Mouse (Mus musculus): ENCODE results near the gene Tmem151b.

Gene Tmem151b

DNA sequence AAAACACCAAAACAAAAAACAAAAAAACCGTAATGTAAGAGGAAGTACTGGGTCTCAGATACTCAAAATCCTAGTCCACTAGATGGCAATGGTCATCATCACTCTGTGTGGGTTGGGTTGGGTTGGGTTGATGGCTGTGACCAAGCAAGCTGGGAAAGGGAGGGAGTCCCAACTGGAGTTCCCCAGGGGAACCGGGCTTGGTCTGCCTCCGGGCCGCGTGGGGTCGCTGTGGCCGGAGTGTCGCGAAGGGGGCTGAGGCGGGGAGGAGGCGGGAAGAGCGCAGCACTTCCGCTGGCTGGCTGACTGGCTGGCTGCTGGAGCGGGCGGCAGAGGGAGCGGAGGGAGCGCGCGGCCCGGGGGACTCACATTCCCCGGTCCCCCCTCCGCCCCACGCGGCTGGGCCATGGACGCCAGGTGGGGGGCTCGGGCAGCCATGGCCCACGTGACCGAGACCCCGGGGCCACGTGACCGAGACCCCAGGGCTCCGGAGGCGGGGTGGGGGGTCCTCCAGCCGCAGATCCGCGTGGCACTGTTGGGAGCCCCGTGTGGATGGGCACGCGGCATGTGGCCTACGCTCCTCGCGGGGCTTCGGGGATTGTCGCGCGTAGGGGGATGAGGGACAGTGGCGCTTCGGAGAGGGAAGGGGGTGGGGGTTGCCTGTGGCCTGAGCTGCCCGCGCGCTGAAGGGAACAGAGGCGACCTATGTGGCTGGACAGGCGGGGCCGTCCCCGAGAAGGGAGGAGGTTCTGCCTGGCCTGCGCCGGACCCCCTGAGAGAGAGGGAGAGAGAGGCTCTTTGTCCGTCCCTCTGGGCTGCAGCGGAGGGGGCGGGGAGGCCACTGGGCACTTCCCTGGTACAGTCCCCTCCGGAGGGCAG lies 14.4 kb upstream of the Tmem151b start, which contains the start of gene Slc35b2:
TSS of gene Slc35b2 (plus strand) at position 220 of the 876 bp plus-strand sequence.
- peak; percentile 94 to 97 for DNase-seq

DNA sequence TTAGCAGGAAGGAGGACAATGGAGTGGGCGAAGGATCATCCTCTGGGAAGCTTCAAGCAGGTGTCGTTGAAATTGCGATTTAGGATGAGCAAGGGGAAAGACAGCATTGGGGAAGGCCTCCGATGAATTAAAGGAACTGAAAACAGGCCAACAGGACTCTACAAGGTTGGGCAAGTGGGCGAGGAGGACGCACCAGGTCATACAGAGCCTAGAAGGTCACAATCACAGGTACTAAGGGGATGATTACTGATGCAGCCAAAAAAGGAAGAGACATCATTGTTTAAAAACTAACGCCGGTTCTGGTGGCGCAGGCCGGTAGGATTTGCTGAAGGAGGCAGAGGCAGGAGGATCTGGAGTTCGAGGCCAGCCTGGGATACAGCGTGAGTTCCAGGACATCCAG lies 13.7 kb upstream of the Tmem151b start:
- DNase-seq: no peak

DNA sequence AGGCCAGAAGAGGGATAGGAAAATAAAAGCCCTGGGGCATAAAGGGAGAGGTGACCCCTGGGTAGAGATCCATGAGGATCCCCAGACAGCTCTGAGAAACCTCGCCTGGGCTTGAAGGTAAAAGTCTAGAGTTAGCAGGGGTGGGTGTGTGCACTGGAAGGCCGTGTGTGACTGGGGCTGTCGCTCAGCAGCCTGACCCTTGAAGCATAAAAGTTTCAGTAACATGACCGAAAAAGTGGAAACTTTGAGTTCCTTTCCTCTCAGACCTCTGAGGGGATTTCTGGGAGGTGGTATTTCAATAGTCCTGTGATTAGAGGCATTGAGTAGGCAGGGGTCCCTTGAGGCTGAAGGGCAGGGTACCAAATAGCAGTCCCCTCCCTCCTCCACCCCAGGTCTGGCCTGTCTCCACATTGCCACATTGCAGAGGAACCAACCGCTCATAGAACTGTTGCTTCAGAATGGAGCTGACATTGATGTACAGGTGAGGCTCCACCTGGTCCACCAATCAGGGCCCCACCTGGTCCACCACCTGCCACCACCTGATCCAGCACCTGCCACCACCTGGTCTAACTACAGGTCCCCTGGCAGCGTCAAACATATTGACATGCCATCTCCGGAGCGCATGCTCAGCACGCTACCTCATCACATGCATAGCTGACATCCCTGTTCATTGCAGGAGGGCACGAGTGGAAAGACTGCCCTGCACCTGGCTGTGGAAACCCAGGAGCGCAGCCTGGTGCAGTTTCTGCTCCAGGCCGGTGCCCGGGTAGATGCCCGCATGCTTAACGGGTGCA lies 10.5 kb upstream of the Tmem151b start:
- peak; percentile 69 to 78 for DNase-seq

DNA sequence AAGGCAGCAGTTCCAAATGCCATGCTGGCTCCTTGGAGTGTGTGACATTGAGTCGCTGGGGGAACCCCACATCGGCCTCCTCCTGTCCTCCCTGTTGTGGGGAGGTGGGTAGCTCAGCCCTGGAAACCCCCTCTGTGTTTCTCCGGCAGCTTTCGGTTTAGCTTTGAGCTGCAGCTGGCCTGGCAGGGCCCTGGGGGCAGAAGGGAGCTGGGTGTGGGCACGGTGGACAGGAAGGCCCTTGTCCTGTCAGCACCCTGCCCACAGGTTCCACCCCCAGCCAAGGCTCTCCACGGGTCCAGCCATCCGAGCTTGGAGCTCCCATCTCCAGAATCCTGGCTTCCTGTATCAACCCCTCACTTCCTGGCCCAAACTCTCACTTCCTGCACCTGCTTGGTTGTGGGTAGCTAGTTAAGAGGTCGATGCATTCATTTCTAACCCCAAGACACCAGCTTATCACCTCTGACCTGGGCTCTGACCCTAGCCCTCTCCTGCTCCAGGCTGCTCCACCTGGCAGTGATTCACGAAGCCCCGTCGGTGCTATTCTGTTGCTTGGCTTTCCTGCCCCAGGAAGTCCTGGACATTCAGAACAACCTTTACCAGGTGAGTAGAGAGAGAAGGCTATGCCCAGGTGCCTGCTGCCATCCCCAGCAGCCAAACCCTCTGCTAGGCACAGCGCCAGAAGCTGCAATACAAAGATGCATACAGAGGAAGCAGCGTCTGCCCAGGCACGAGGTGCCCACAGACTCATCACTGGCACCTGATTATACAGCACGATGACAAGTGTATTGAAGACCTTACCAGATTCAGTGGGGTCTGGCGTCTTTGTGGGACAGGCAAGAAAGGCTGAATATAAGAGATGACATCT lies 8.8 kb upstream of the Tmem151b start:
- DNase-seq: peak; percentile 51 to 63

DNA sequence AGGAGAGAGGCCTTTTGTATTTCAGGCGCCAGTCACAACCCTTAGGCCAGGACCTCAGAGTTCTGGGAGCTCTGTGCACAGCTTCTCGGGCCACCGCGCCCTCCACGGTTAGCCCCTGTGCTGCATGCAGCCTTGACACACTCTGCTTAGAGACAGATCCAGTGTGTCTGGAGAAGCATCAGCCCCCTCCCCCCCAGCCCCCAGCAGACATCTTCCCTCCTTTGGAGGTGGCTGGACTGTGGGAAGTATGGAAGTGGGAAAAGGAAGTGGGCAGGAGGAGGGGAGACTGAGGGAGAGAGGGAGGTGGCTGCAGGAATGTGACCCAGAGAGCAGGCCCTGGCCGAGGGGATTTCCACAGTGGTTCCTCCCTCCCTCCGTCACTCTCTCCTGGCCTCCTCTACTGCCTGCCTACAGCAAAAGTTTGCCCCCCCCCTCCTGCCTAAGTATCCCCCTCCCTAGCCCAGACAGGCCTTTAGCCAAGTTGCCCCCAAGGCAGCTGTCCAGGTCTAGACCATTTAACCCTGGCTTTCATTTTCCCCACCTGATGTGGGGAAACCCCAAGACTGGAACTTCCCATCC lies 7.9 kb upstream of the Tmem151b start:
- DNase-seq: no peak

DNA sequence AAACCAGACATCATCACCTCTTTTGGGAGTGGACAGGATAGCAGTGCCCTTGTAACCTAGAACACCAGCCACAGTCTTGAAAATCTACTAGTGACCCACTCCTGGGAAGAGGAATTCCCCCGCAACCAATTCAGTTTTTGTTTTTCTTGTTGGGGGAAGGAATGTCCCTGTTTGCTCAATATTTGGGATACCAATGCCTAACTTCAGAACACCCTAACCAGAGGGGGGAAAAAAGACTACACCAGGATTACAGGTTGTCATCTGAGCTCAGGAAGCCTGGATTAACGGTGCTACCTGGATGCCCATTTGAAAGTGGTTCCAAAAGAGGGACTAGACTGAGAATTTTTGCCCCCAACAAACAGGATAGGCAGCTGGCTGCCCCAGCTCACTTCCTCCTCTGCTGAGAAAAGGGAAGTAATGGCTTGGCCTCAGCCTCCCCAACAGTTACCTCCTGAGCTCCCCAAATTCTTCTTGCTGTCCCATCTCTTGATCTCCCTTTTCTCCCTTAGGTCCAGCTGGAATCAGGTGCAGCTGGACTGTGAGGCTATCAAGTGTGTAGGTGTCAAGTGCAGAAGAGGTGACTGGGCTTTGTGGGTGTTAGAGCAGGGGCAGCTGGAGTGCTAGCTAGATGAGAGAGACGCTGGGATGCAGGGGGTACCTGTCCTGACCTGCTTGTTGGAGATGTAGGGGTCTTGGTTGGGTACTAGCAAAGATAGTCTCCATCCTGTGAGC lies 7.2 kb upstream of the Tmem151b start:
- no peak for DNase-seq

DNA sequence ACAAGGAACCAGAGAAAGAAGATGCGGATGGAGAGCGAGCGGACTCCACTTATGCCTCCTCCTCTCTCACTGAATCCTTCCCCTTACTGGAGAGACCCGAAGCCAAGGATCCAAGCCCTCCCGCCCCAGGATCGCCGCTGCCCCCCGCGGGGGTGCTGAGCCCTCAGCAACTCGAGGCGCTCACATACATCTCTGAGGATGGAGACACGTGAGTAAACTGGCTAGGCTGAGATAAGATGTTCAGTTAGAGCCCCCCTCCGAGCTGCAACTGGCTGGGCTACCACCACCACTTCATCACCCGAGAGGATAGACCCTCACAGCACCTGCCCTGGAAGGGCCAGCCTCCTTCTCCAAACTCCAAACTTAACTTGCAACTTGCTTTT lies 6.6 kb upstream of the Tmem151b start:
- peak in 1 of 2 experiments; percentile 53 for DNase-seq

DNA sequence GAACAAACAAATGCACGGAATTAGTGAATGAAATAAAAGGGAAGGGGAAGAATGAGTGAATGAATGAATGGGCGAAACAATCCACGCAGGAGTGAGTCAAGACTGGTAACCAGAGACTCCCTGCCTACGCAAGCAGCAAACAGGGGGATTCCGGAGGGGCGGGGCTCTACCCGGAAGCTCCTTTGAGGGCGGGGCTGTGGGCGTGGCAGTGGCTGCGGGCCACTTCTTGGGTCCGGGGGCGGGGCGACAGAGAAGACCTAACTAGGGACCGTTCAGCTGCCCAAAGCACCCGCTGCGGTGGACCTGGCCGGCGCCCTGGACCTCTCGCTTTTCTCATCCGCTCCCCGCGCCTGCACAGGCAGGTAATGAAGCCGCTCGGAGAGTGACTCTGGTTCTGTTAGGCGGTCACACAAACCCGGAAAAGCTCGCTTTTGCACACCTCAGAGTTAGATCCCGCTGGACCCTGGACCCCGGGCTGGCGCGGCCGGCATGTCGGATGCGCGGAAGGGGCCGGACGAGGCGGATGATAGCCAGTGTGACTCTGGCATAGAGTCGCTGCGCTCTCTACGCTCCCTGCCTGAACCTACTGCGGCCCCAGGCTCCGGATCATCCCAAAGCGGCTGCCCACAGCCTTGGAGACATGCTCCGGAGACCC lies 6.1 kb upstream of the Tmem151b start, which contains the start of gene Nfkbie:
TSS of gene Nfkbie (plus strand) at position 252 of the 655 bp plus-strand sequence.
- peak; percentile 95 to 98 for DNase-seq

DNA sequence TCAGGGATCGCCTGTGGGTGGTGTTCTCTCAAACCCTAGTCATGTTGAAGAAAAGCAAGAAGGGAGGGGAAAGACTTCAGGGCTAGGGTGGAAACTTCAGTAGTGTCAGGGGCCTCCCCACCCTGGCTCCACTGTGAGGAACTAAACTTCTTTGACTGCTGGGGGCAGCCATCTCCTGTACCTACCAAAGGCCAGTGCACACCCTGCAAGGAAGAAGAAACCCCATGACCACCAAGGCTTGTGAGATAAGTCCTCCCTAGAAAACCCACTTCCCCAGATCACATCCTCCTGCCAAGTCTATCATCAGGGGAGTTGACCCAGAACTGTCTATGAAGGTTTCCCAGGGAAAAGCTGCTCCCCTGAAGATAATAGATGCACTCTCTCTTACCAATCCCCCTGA lies 4.9 kb upstream of the Tmem151b start:
- DNase-seq: no peak

DNA sequence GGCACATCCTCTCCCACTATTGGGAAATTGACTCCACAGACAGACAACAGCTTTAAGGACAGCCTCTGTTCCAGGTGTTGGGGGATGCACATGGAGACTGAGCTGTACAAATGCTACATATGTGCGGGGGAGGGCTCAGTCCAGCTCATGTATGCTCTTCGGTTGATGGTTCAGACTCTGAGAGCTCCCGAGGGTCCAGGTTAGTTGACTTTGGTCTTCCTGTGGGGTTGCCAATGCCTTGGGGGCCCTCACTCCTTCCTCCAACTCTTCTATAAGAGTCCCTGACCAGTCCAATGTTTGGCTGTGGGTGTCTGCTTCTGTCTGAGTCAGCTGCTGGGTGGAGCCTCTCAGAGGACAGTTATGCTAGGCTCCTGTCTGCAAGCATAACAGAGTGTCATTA lies 3.6 kb upstream of the Tmem151b start:
- DNase-seq: no peak

DNA sequence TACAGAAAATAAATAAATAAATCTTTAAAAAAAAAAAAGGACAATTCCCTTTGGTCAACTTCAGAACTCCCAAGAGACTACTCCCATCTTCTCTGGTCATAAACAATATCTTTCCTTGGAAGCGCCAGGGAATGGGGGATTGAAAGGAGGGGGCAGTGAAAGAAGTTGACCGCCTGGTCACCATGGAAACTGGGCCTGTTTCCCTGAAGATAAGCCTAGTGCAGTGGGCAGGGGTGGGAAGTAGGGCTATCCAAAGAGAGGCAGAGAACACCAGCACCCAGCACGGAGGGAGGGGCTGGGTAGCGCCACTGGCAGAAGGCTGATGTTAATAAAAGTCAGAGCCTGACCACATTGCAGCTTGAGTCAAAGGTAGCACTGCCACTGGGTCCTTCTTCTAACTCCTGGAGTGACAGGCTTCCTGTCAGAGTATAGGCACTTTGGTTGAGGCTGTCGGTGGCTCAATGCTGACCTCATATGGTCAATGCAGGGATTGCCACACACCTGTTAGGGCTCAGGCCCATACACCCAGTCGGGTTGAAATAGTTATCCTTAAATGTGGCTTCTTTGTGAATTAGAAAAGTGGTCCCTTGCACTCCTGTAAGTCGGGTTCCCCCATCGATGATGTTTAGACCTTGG lies 2.5 kb upstream of the Tmem151b start:
- DNase-seq: peak; percentile 93 to 94

DNA sequence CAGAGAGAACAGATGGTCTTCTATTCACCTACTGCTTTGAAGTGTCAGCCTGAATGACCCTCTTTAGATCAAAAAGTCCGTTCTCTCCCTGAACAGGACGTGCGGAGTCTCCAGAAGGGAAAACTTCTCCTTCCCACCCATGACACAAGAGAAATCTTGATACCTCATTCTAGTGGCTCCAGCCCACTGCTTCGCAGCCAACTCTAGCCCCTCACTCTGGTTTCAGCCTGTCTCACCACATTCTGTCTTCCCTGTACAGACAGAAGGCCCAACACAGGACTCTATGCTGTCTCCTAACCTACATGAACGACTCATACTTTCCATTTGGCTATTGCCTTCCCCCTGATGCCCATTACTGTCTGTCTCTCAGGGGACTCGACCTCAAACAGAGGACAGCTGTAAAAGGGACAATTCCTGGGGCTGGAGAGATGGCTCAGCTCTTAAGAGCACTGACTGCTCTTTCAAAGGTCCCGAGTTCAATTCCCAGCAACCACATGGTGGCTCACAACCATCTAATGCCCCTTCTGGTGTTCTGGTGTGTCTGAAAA lies 1.8 kb upstream of the Tmem151b start:
- no peak for DNase-seq

DNA sequence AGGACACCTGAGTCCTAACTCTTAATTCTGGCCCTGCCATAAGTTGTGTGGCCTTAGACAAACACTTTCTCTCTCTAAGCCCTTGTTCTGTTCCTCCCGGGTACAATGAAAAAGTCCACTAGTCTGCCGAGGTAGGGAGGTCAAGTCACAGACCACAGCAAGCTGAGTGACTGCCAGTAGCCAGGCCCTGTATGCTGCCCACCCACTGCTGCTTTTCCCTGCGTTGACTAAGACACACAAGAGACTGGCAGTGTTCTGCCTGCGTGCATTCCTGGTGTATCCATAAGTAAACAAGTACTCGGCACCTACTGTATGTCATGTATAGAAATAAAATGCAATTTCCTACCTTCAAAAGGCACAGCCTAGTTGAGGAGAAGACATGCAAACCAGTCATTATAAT lies 776 bp upstream of the Tmem151b start:
- DNase-seq: peak; percentile 43 to 47

DNA sequence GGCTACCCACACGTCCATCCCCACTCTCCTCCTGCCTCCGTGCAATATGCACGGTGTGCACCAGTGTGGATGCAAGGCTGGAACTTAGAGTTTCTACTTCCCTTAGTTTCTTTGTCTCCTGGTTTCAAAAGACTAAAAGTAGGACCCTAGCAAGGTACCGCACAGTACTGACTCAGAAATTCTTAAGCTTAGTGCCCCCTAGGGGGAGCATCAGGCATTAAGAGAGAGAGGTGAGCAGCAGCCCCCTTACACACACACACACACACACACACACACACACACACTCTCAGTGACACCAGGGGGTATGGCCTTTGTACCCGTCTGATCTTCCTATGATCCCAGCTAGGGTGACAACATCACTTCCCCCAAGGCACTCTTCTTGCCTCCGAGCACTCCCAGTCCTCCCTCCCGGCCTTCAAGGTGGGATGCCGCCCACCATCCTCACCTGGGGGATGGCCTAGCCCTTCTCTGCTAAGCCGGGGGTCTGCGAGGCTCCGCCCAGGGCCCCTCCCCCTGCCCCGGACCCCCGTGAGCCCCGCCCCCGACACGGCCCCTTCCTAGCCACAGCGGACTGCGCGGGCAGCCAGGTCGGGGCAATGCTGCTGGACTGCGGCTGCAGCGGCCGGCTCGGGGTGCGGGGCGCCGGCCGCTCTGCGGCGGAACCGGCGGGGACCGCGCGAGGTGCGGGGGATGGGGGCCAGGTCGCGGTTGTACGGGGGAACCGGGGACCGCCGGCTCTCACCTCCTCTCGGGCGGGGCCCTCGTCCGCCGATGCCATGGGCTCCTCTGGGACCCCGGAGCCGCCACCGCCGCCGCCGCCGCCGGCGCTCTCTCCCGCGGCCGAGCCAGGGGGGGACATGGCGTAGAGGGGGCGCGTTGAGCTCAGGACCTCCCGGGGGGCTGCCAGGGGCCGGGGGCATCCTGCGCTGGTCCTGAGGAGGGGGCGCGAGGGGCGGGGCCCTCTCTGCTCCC lies 650 bp downstream of the Tmem151b start:
- peak; percentile 79 to 85 for DNase-seq

DNA sequence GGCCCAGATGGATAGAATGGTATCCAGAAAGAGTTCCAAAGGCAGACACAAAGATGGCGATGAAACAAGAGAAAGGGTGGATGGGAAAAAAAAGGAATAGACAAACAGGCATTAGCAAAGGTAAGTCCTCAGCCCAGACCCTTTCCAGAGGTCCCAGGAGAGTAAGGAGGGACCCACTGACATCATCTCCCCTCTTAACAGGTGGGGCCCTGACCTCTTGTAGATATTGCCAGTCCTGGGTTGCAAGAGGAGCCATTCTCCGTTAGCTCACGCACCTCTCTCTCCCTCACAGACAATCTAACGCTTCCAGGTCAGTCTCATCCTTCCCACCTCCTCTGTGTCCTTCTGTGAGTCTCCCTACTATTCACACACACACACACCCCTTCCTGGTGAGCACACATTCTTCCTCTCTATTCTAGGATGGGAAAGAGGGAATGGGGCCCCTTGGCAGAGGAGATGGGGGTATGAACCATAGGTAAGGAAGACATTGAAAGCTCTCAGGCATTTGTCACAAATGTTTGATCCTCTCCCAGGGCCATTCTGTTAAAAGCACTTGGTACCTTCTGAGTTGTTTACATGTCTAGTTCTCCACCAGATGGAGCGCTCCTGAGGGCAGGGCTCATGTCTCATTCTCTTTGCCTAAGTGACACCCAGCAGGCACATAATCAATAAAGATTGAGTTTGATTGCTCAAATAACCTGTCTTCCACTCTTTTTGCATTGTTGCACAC lies 1.9 kb downstream of the Tmem151b start:
- peak; percentile 69 to 71 for DNase-seq

DNA sequence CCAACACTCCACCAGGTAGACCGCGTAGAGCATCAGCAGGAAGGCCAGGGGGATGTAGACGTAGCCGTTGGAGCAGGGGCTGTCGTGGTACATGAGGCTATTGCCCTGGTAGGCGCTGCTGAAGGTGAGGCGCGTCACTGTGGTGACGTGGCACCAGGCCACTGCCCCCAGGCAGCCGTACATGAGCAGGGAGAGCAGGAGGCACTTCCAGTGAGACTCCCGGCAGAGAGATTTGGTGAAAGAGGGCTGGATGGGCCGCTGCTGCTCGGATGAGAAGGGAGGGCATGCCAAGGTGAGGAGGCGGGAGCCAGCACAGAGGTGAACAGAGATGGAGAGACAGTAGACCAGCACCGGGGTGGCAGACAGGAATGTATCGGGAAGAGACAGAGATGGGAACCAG lies 2.5 kb downstream of the Tmem151b start:
- peak; percentile 78 to 79 for DNase-seq

DNA sequence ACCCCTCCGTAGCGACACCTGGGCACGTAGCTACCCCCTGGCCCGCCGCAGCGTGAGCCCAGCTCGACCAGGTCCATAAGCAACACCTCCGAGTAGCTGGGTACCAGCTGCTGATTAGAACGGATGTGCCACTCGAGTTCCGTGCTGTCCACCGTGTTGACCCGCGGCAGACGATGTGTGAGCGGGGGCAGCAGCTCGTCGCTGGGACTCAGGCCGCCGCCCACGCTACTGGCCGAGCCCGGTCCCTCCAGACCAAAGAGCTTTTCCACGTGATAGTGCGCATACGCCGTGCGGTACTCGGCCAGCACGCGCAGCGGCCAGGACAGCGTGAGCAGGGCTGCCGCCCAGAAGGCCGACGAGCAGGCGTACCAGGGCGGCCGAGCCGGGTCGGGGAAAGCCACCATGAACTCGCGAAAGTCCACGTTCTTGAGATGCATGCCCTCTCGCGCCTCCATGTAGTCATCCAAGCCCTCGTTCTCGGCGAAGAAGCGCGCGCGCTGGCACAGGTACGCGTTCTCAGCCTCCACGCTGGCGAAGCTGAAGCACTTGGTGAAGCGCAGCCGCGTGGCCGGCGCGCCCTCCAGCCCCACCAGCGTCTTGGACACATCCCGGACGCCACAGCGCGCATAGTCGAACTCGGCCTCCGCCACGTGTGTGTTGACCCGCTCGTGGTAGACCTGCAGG lies 4.1 kb downstream of the Tmem151b start:
- DNase-seq: peak; percentile 72 to 80

DNA sequence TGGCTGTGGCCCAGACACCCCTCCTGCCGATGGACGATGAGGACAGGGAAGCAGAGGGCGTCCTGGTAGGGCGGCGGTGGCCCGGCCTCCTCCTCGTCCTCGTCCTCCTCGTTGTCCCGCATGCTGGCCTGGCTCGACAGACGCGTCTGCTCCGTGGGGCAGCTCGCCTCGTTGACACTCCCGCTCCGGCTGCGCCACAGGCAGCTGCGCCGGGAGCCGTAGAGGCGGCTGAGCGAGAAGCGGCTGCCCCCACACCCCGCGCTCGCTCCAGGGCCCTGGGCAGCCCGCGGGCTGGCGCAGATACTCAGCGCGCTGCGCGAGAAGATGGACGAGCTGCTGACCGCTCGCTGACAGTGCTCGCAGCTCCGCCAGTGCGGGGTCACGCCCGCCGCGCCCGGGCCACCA lies 4.6 kb downstream of the Tmem151b start:
- peak in 1 of 2 experiments; percentile 77 for DNase-seq

All from cerebellum, postnatal 25 days (tissue).